Mouse (Mus musculus): ENCODE data around the gene Angptl2.

DNA sequence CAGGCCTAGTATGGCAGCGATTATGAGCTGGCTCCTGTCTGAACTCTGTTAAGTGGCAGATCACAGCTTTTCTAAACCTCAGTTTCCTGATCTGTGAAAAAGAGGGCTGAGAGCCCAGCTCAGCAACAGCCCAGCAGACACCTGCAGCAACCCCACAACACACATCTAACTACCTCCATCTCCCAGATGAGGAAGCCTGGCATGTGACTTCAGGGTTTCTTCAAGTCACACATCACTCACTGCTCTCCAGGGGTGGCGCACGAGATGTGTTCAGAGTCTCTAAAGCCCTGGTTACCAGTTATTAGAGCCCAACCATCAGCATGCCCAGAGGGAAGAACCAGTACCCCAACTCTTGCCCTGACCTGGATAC lies 1.5 kb downstream of the Angptl2 start:
- TF ChIP-seq CTCF (IDR thresholded peaks at IDR 0.05; ENCODE audit: low read depth): no peak
- no peak for TF ChIP-seq EP300 (optimal IDR thresholded peaks at IDR 0.05)
